Mouse (Mus musculus) kidney, adult 18-20 months (tissue): ENCODE results near the gene Kif28.
"Not testable (repeated sequence)": the region's sequence is repeated elsewhere in the genome, so short reads cannot be mapped to it uniquely, and the experiment has no call there.

Experiments
- DNase-seq: peaks from one replicate; pipeline ENCODE4 v3.0.0; 2021

Gene Kif28

GRCm38 (mm10) chr1:179689479-179689878 is 55.6 kb downstream of the Kif28 start:
- no peak for DNase-seq

- DNase-seq, result no peak
Measured at GRCm38 (mm10) chr1:179688914-179689313, 56.2 kb downstream of the Kif28 start.

- no peak for DNase-seq
Measured at GRCm38 (mm10) chr1:179688415-179688814, 56.7 kb downstream of the Kif28 start.

GRCm38 (mm10) chr1:179687966-179688365 is 57.1 kb downstream of the Kif28 start:
- no peak for DNase-seq

- DNase-seq, result no peak
Measured at GRCm38 (mm10) chr1:179687305-179687704, 57.8 kb downstream of the Kif28 start.

- DNase-seq, result no peak
Measured at GRCm38 (mm10) chr1:179686781-179687180, 58.3 kb downstream of the Kif28 start.

GRCm38 (mm10) chr1:179686348-179686747 is 58.7 kb downstream of the Kif28 start:
- no peak for DNase-seq

GRCm38 (mm10) chr1:179682753-179683152 is 62.3 kb downstream of the Kif28 start:
- DNase-seq, result not testable (repeated sequence)

- no peak for DNase-seq
Measured at GRCm38 (mm10) chr1:179679326-179679725, 65.7 kb downstream of the Kif28 start.

- no peak for DNase-seq
Measured at GRCm38 (mm10) chr1:179677031-179677430, 68.0 kb downstream of the Kif28 start.

GRCm38 (mm10) chr1:179674355-179674754 is 70.7 kb downstream of the Kif28 start:
- no peak for DNase-seq

GRCm38 (mm10) chr1:179668836-179669537 is 76.1 kb downstream of the Kif28 start:
- no peak for DNase-seq

GRCm38 (mm10) chr1:179668013-179668805 is 76.9 kb downstream of the Kif28 start, which contains the start of gene Sccpdh:
Sccpdh (plus strand) TSS chr1:179668210.
- DNase-seq, result peak; percentile 89

GRCm38 (mm10) chr1:179667450-179667849 is 77.6 kb downstream of the Kif28 start:
- no peak for DNase-seq

- DNase-seq, result no peak
Measured at GRCm38 (mm10) chr1:179666971-179667370, 78.1 kb downstream of the Kif28 start.

GRCm38 (mm10) chr1:179664309-179664930 is 80.7 kb downstream of the Kif28 start:
- DNase-seq, result no peak

GRCm38 (mm10) chr1:179663065-179663464 is 82.0 kb downstream of the Kif28 start:
- no peak for DNase-seq

- no peak for DNase-seq
Measured at GRCm38 (mm10) chr1:179651224-179651623, 93.8 kb downstream of the Kif28 start.

- no peak for DNase-seq
Measured at GRCm38 (mm10) chr1:179650284-179650683, 94.8 kb downstream of the Kif28 start.

- no peak for DNase-seq
Measured at GRCm38 (mm10) chr1:179649324-179649723, 95.7 kb downstream of the Kif28 start.

- DNase-seq, result not testable (repeated sequence)
Measured at GRCm38 (mm10) chr1:179648678-179649077, 96.4 kb downstream of the Kif28 start.

- DNase-seq, result no peak
Measured at GRCm38 (mm10) chr1:179645980-179646268, 99.1 kb downstream of the Kif28 start.
